Mouse (Mus musculus): ENCODE data around the gene Tmem216. TPM values are rescaled to one million over a fixed set of nuclear protein-coding genes. Genes with fewer than 3 reads are reported as not detected.

Tmem216 gene
- polyA plus RNA-seq, 1 experiment from 2014 or later = 29.8 TPM

DNA sequence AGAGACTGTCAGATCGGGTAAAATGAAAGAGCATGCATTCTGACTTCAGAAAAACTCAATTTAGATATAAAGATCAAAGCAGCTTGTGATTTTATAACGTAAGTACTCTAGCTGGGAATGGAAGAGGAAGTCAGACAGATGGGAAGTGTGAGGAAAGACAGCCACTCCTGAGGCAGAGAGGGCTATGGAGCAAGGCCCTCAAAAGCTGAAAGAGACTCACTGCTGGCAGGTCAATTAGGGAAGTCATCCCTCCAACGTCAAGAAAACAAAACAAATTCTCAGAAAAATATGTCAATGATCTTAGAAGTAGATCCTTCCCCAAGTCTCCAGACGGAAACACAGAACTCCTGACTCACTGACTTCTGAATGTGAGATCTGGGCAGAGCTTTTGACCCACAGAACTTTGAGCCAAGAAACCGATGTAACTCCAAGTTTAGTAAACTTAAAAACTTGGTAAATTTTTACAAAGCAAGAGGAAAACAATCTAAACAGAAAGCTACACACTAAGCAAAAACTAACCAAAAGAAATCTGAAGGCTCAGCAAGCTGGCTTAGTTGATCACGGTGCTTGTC, 45.2 kb downstream of the Tmem216 start:
- no peaks in the 10 kb centered on the region for H3K4me1 ChIP-seq (ENCODE audit: control insufficient read depth, insufficient read depth, low read length)
- WGBS = 67% methylated on average over 6 of the region's 6 CpGs
- no peak overlapping the region for H3K27ac ChIP-seq (ENCODE audit: low read length)
- H3K4me2 ChIP-seq (ENCODE audit: low read depth, low read length) = no peak overlapping the region
- no peak overlapping the region for H3K9ac ChIP-seq (ENCODE audit: low read length)
- H3K9me3 ChIP-seq (replicated peaks; ENCODE audit: control insufficient read depth, low read length) = no peaks in the 10 kb centered on the region
- peaks cover 10% of the 10 kb centered on the region for H3K36me3 ChIP-seq (ENCODE audit: control insufficient read depth, insufficient read depth, low read length)
- H3K27me3 ChIP-seq (ENCODE audit: control insufficient read depth, insufficient read depth, low read length) = no peaks in the 10 kb centered on the region
- ATAC-seq (ENCODE audit: insufficient read depth, low FRiP score) = no peak
- no peak overlapping the region for H3K4me3 ChIP-seq (replicated peaks; ENCODE audit: low read length)

DNA sequence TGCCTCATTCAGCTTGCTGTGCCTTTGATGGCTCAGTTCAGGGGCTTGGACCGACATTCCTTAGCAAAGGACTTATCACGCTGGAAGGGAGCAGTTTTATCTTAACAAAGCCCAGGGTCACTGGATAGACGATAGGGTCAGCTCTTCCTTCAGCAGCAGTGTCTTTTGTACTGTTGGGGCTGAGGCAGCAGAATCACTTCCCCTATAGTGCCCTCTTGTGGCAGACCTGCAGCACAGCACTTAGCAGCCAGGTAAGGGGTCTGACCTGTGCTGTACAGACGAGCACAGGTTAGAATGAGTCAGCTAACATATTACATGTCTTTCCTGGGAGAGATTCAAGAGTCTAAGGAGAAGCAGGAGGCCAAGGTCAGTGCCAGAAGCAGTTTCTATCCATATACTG, 53.5 kb downstream of the Tmem216 start:
- peak; percentile 71; the same call in 1 of the 2 replicates for ATAC-seq (ENCODE audit: insufficient read depth, low FRiP score)
- H3K4me2 ChIP-seq (ENCODE audit: low read depth, low read length) = no peak overlapping the region
- no peak overlapping the region for H3K4me3 ChIP-seq (replicated peaks; ENCODE audit: low read length)
- no peaks in the 10 kb centered on the region for H3K9me3 ChIP-seq (replicated peaks; ENCODE audit: control insufficient read depth, low read length)
- no peak overlapping the region for H3K27ac ChIP-seq (ENCODE audit: low read length)
- H3K9ac ChIP-seq (ENCODE audit: low read length) = no peak overlapping the region
- 0 out of 2 replicates have a peak, but pooled peaks cover under 1% of the 10 kb centered on the region for H3K36me3 ChIP-seq (ENCODE audit: control insufficient read depth, insufficient read depth, low read length)
- 7% methylated on average over 4 of the region's 4 CpGs for WGBS
- no peaks in the 10 kb centered on the region for H3K4me1 ChIP-seq (ENCODE audit: control insufficient read depth, insufficient read depth, low read length)
- no peaks in the 10 kb centered on the region for H3K27me3 ChIP-seq (ENCODE audit: control insufficient read depth, insufficient read depth, low read length)

DNA sequence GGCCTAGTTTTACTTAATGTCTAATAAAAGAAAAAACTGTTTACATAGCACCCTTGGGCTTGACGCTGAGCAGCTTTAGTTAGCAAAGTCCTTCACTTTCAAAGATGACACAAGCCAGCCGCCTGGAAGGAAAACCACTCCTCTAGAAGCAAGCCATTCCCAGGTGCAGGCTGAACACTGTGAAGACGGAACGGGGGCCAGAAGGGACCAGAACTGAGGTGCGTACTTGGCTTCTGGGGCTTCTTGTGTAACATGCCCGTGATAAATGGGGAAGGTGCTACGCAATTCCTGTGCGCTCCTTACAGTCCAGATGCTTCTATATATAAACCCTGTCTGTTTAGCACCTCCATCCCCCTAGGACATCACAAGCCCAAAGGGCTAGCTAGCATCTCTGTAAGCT, 55.5 kb downstream of the Tmem216 start:
- Histone ChIP-seq H3K27me3 (ENCODE audit: control insufficient read depth, insufficient read depth, low read length) (no peaks in the 10 kb centered on the region), H3K4me1 (ENCODE audit: control insufficient read depth, insufficient read depth, low read length) (no peaks in the 10 kb centered on the region), H3K4me2 (ENCODE audit: low read depth, low read length) (no peak overlapping the region), H3K36me3 (ENCODE audit: control insufficient read depth, insufficient read depth, low read length) (no peaks in the 10 kb centered on the region), H3K27ac (ENCODE audit: low read length) (0 out of 2 replicates have a peak overlapping the region, but pooled peaks have one; percentile 1), H3K4me3 (replicated peaks; ENCODE audit: low read length) (no peak overlapping the region), H3K9ac (ENCODE audit: low read length) (no peak overlapping the region), H3K9me3 (replicated peaks; ENCODE audit: control insufficient read depth, low read length) (no peaks in the 10 kb centered on the region)
- 68% methylated on average over 8 of the region's 8 CpGs for WGBS
- peak; percentile 67 for ATAC-seq (ENCODE audit: insufficient read depth, low FRiP score)

DNA sequence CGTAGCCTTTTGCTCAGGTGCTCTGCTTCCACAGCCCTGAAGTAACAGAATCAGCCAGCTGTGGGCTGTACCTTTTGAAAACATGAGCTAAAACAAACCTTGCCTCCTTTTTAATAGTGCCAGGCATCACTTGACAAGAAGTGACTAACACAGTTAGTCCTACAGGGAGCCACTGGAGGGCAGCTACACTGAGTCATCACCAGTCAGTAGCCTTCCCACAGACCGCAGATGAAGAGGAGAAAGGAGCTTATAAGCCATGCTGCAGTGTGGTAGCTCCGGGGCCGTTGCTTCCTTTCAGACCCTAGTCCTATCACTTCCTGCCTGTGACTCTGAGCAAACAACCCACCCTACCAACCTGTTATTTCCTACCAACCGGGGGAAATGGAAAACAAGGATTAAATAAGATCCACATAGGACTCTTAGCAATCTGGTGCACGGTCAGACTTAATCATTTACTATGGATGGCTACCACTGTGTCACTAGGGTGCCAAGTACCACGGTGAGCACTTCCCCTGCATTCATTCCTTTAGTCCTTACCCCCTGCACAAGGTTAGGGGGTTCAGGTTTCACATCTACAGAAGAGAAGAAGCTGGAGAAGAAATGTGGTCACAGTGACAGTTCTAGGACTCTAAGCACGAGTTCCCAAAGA, 58.4 kb downstream of the Tmem216 start:
- Histone ChIP-seq H3K9ac (ENCODE audit: low read length) (no peak overlapping the region), H3K4me1 (ENCODE audit: control insufficient read depth, insufficient read depth, low read length) (no peaks in the 10 kb centered on the region), H3K4me2 (ENCODE audit: low read depth, low read length) (no peak overlapping the region), H3K27ac (ENCODE audit: low read length) (no peak overlapping the region), H3K9me3 (replicated peaks; ENCODE audit: control insufficient read depth, low read length) (no peaks in the 10 kb centered on the region), H3K36me3 (ENCODE audit: control insufficient read depth, insufficient read depth, low read length) (no peaks in the 10 kb centered on the region), H3K4me3 (replicated peaks; ENCODE audit: low read length) (no peak overlapping the region), H3K27me3 (ENCODE audit: control insufficient read depth, insufficient read depth, low read length) (no peaks in the 10 kb centered on the region)
- WGBS = 54% methylated on average over 8 of the region's 8 CpGs
- ATAC-seq (ENCODE audit: insufficient read depth, low FRiP score) = no peak

DNA sequence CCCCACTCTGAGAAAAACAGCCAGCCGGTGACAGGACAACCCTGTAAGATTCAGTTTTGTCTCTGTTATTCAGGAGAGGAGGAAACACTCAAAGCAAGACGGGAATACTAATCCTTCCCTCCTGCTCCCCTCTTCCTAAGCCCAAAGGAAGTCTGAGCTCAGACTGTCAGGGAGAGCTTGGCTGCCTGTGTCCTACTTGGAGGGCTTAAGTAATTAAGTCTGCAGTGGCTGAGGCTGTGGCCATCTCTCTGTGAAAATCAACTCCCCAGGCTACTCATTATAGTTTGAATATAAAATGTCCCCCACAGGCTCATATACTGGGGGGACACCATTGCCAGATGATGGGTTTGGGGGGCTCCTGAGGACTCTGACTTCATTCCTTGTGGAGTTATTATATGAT, 59.1 kb downstream of the Tmem216 start:
- H3K4me1 ChIP-seq (ENCODE audit: control insufficient read depth, insufficient read depth, low read length) = no peaks in the 10 kb centered on the region
- no peak overlapping the region for H3K4me2 ChIP-seq (ENCODE audit: low read depth, low read length)
- H3K36me3 ChIP-seq (ENCODE audit: control insufficient read depth, insufficient read depth, low read length) = no peaks in the 10 kb centered on the region
- H3K4me3 ChIP-seq (replicated peaks; ENCODE audit: low read length) = no peak overlapping the region
- 67% methylated on average over 2 of the region's 2 CpGs for WGBS
- no peak overlapping the region for H3K27ac ChIP-seq (ENCODE audit: low read length)
- H3K9ac ChIP-seq (ENCODE audit: low read length) = no peak overlapping the region
- H3K9me3 ChIP-seq (replicated peaks; ENCODE audit: control insufficient read depth, low read length) = no peaks in the 10 kb centered on the region
- no peaks in the 10 kb centered on the region for H3K27me3 ChIP-seq (ENCODE audit: control insufficient read depth, insufficient read depth, low read length)
- ATAC-seq (ENCODE audit: insufficient read depth, low FRiP score) = no peak

DNA sequence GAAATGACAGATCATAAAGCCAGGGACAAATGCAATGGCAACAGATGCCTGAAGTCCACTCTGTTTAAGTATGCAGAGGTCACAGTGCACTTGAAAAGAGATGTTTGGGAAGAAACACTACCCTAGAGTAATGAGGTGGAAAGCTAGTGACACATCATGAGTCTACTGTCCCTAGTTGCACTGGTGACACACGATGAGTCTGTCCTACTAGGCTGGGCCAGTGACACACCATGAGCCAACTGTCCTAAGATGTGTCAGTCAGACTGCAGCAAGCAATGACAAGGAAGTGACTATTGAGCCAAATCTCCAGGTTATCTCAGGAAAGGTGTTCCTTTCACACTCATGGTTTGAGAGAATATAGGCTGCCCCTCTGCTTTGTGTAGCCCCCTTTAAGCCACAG, 60.4 kb downstream of the Tmem216 start:
- no peak for ATAC-seq (ENCODE audit: insufficient read depth, low FRiP score)
- Histone ChIP-seq H3K36me3 (ENCODE audit: control insufficient read depth, insufficient read depth, low read length) (no peaks in the 10 kb centered on the region), H3K27me3 (ENCODE audit: control insufficient read depth, insufficient read depth, low read length) (no peaks in the 10 kb centered on the region), H3K27ac (ENCODE audit: low read length) (no peak overlapping the region), H3K4me2 (ENCODE audit: low read depth, low read length) (no peak overlapping the region), H3K9ac (ENCODE audit: low read length) (no peak overlapping the region), H3K4me1 (ENCODE audit: control insufficient read depth, insufficient read depth, low read length) (no peaks in the 10 kb centered on the region), H3K4me3 (replicated peaks; ENCODE audit: low read length) (no peak overlapping the region), H3K9me3 (replicated peaks; ENCODE audit: control insufficient read depth, low read length) (no peaks in the 10 kb centered on the region)
- 83% methylated on average over 1 of the region's 1 CpGs for WGBS

DNA sequence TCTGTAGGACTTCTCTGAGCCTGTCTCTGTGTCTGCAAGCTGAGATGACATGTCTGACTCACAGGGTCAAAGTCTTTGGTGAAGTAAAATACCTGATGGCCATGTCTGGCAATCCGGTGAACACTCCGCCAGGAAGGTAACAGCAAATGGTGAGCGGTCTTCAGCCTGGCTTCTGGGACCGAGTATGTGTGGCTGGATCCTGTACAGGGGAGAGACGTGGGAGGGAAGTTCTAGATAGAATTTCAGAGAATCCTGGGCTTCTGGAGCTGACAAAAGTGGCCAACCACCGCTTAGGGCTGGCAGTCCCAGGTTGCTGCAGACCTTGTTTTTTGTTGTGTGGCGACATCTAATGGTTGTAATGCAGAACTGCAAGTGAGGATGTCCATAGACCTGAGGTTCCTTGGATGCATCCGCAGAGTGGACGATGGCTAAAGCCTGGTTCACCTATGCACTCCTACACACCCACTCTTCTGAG, 69.7 kb downstream of the Tmem216 start:
- H3K36me3 ChIP-seq (ENCODE audit: control insufficient read depth, insufficient read depth, low read length) = no peaks in the 10 kb centered on the region
- H3K27me3 ChIP-seq (ENCODE audit: control insufficient read depth, insufficient read depth, low read length) = no peaks in the 10 kb centered on the region
- H3K9me3 ChIP-seq (replicated peaks; ENCODE audit: control insufficient read depth, low read length) = no peaks in the 10 kb centered on the region
- peaks cover 7% of the 10 kb centered on the region; the same call in 1 of the 2 replicates for H3K4me1 ChIP-seq (ENCODE audit: control insufficient read depth, insufficient read depth, low read length)
- H3K4me2 ChIP-seq (ENCODE audit: low read depth, low read length) = no peak overlapping the region
- WGBS = 20% methylated on average over 9 of the region's 9 CpGs
- no peak overlapping the region for H3K4me3 ChIP-seq (replicated peaks; ENCODE audit: low read length)
- H3K27ac ChIP-seq (ENCODE audit: low read length) = no peak overlapping the region
- peak; percentile 49 for ATAC-seq (ENCODE audit: insufficient read depth, low FRiP score)
- H3K9ac ChIP-seq (ENCODE audit: low read length) = no peak overlapping the region

Other genes with a start within 250 kb of the Tmem216 start
- gene Syt7, start 167.1 kb downstream of the Tmem216 start, polyA plus RNA-seq (2015; fragmentation: Nextera tagmentation; extraction: Ambion mirVana) = 0.84 TPM in 2 replicates
- 0.32 and 0.41 TPM in 2 replicates for gene Lrrc10b, start 98.8 kb downstream of the Tmem216 start, polyA plus RNA-seq (2015; fragmentation: Nextera tagmentation; extraction: Ambion mirVana)
- gene Ppp1r32, start 73.3 kb downstream of the Tmem216 start, polyA plus RNA-seq (2015; fragmentation: Nextera tagmentation; extraction: Ambion mirVana) = 0.31 TPM in 1 of 2 replicates, not detected in the other
- 39.2 and 41.0 TPM in 2 replicates for gene Cpsf7, start 31.0 kb downstream of the Tmem216 start, polyA plus RNA-seq (2015; fragmentation: Nextera tagmentation; extraction: Ambion mirVana)
- 50.6 and 53.1 TPM in 2 replicates for gene Sdhaf2, start 30.1 kb downstream of the Tmem216 start, polyA plus RNA-seq (2015; fragmentation: Nextera tagmentation; extraction: Ambion mirVana)
- 22.6 and 26.4 TPM in 2 replicates for gene Cyb561a3, start 20.9 kb upstream of the Tmem216 start, polyA plus RNA-seq (2015; fragmentation: Nextera tagmentation; extraction: Ambion mirVana)
- gene Tmem138, start 21.1 kb upstream of the Tmem216 start, polyA plus RNA-seq (2015; fragmentation: Nextera tagmentation; extraction: Ambion mirVana) = 24.6 and 25.0 TPM in 2 replicates
- gene Ddb1, start 49.1 kb upstream of the Tmem216 start, polyA plus RNA-seq (2015; fragmentation: Nextera tagmentation; extraction: Ambion mirVana) = 317 and 357 TPM in 2 replicates
- 19.3 and 19.4 TPM in 2 replicates for gene Tkfc, start 49.4 kb upstream of the Tmem216 start, polyA plus RNA-seq (2015; fragmentation: Nextera tagmentation; extraction: Ambion mirVana)
- 1.2 and 2.0 TPM in 2 replicates for gene Vwce, start 78.0 kb upstream of the Tmem216 start, polyA plus RNA-seq (2015; fragmentation: Nextera tagmentation; extraction: Ambion mirVana)
- 139 and 218 TPM in 2 replicates for gene Pga5, start 121.8 kb upstream of the Tmem216 start, polyA plus RNA-seq (2015; fragmentation: Nextera tagmentation; extraction: Ambion mirVana)
- 48.7 and 60.3 TPM in 2 replicates for gene Vps37c, start 132.5 kb upstream of the Tmem216 start, polyA plus RNA-seq (2015; fragmentation: Nextera tagmentation; extraction: Ambion mirVana)
- gene Cd5, start 182.8 kb upstream of the Tmem216 start, polyA plus RNA-seq (2015; fragmentation: Nextera tagmentation; extraction: Ambion mirVana) = 3.3 and 3.8 TPM in 2 replicates

Data from stomach, embryonic 16.5 days (tissue).